Mouse (Mus musculus) gastrocnemius, adult 18-20 months (tissue): ENCODE data around the gene Cma2. TPM values are rescaled to one million over a fixed set of nuclear protein-coding genes. Genes with fewer than 3 reads are reported as not detected.
"Not testable (repeated sequence)": the region's sequence is repeated elsewhere in the genome, so short reads cannot be mapped to it uniquely, and the experiment has no call there.

Experiments
- DNase-seq: peaks from one replicate; pipeline ENCODE4 v3.0.0; 2021; ENCODE audit warnings: low spot score
- long read RNA-seq, 2 experiments: library from polyadenylated mRNA; stranded (forward); transcript quantifications; one replicate each; pipeline ENCODE4 v2.0.0; 2021
- total RNA-seq, 2 experiments: library from RNA; stranded (reverse); gene quantifications; 2 replicates each; pipeline ENCODE4 v1.2.3; 2021

The Cma2 gene
- total RNA-seq = not detected
- long read RNA-seq, experiment 1 = 0 reads
- long read RNA-seq, experiment 2 = 0 reads

- DNase-seq = no peak
These were observed at the start of gene Cma2 for GRCm38 (mm10) chr14:55950346-55951030. TSS of gene Cma2 (plus strand) at chr14:55950980.

- no peak for DNase-seq
These were observed 45.3 kb upstream of the Cma2 start for GRCm38 (mm10) chr14:55905518-55905917.

GRCm38 (mm10) chr14:55913406-55913805 lies 37.4 kb upstream of the Cma2 start:
- no peak for DNase-seq

GRCm38 (mm10) chr14:55918240-55919082 lies 32.3 kb upstream of the Cma2 start:
- peak; percentile 82 for DNase-seq

GRCm38 (mm10) chr14:55922475-55923232 lies 28.1 kb upstream of the Cma2 start:
- DNase-seq = no peak

- DNase-seq = no peak
These were observed 23.9 kb upstream of the Cma2 start for GRCm38 (mm10) chr14:55926847-55927246.

- no peak for DNase-seq
These were observed 21.4 kb upstream of the Cma2 start for GRCm38 (mm10) chr14:55929263-55929997.

GRCm38 (mm10) chr14:55933586-55933985 lies 17.2 kb upstream of the Cma2 start:
- peak; percentile 3 for DNase-seq

GRCm38 (mm10) chr14:55940070-55940800 lies 10.5 kb upstream of the Cma2 start:
- DNase-seq = no peak

GRCm38 (mm10) chr14:55943601-55944000 lies 7.2 kb upstream of the Cma2 start:
- no peak for DNase-seq

GRCm38 (mm10) chr14:55944575-55944974 lies 6.2 kb upstream of the Cma2 start, which contains the start of gene Cma1:
TSS of gene Cma1 (minus strand) at chr14:55944675.
- DNase-seq = no peak

GRCm38 (mm10) chr14:55946269-55946969 lies 4.4 kb upstream of the Cma2 start:
- no peak for DNase-seq

- DNase-seq = no peak
These were observed 12.5 kb downstream of the Cma2 start for GRCm38 (mm10) chr14:55963263-55963662.

GRCm38 (mm10) chr14:55963900-55964299 lies 13.1 kb downstream of the Cma2 start:
- not testable (repeated sequence) for DNase-seq

- not testable (repeated sequence) for DNase-seq
These were observed 36.7 kb downstream of the Cma2 start for GRCm38 (mm10) chr14:55987464-55987863.

GRCm38 (mm10) chr14:56013147-56013546 lies 62.4 kb downstream of the Cma2 start:
- no peak for DNase-seq

- DNase-seq = no peak
These were observed 63.1 kb downstream of the Cma2 start for GRCm38 (mm10) chr14:56013924-56014323.

- DNase-seq = not testable (repeated sequence)
These were observed 66.9 kb downstream of the Cma2 start, which contains the start of gene Mcpt1 for GRCm38 (mm10) chr14:56017671-56018070. TSS of gene Mcpt1 (plus strand) at chr14:56017971.

GRCm38 (mm10) chr14:56019446-56019845 lies 68.7 kb downstream of the Cma2 start:
- DNase-seq = no peak

GRCm38 (mm10) chr14:56021305-56021704 lies 70.5 kb downstream of the Cma2 start:
- DNase-seq = not testable (repeated sequence)
